Mouse (Mus musculus): ENCODE results near the gene Pcif1. TPM values are rescaled to one million over a fixed set of nuclear protein-coding genes. Genes with fewer than 3 reads are reported as not detected.
A peak's percentile ranks its signal among the peaks of the same experiment; 100 is the strongest.

Gene Pcif1
- polyA plus RNA-seq, 1 experiment from 2014 or later, result 53.4 TPM

DNA sequence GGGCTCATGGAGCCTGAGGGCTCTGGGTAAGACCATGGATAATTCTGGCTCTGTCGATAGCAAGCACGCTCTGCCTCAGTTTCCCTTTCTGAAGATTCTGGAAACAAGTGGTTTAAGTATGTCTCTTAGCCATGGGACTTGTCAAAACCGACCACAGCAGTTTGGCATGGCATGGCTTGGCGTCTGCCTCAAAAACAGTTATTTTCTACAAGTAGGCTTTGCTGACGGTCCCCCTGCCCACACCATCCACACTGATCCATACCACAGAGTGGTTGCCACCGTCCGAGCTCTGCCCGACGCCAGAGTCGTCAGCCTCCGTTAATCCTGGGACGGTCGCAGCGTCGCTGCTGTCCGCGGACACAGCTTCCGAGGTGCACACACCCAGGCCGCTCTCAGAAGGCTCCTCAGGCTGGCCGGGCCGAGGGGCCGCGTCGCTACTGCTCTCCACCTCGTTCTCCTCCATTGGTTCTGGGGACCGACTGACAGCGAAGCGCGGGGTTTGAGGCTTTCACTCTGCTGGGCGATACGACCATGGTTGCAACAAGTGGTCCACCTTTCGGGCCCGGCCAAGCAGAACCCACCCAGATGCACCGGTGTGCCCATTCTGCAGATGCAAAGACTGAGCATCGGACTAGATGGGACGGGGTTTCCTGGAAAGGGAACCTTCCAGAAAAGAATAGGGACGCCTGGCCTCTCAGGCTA, 31.4 kb downstream of the Pcif1 start:
- 3% methylated on average over 37 of the region's 37 CpGs for WGBS
- H3K9ac ChIP-seq, result peak overlapping the region; percentile 78
- H3K4me2 ChIP-seq, result peak overlapping the region; percentile 82
- peaks cover 38% of the 10 kb centered on the region for H3K36me3 ChIP-seq
- peaks cover 5% of the 10 kb centered on the region; the same call in 1 of the 2 replicates for H3K9me3 ChIP-seq (replicated peaks)
- ATAC-seq (replicated peaks; ENCODE audit: insufficient number of reproducible peaks, insufficient read depth, low FRiP score, low read depth), result peak; percentile 1; the same call in 1 of the 2 replicates
- peaks cover 27% of the 10 kb centered on the region for H3K4me1 ChIP-seq (replicated peaks)
- peak overlapping the region; percentile 71 for H3K4me3 ChIP-seq
- peak overlapping the region; percentile 98 for H3K27ac ChIP-seq
- no peaks in the 10 kb centered on the region for H3K27me3 ChIP-seq

DNA sequence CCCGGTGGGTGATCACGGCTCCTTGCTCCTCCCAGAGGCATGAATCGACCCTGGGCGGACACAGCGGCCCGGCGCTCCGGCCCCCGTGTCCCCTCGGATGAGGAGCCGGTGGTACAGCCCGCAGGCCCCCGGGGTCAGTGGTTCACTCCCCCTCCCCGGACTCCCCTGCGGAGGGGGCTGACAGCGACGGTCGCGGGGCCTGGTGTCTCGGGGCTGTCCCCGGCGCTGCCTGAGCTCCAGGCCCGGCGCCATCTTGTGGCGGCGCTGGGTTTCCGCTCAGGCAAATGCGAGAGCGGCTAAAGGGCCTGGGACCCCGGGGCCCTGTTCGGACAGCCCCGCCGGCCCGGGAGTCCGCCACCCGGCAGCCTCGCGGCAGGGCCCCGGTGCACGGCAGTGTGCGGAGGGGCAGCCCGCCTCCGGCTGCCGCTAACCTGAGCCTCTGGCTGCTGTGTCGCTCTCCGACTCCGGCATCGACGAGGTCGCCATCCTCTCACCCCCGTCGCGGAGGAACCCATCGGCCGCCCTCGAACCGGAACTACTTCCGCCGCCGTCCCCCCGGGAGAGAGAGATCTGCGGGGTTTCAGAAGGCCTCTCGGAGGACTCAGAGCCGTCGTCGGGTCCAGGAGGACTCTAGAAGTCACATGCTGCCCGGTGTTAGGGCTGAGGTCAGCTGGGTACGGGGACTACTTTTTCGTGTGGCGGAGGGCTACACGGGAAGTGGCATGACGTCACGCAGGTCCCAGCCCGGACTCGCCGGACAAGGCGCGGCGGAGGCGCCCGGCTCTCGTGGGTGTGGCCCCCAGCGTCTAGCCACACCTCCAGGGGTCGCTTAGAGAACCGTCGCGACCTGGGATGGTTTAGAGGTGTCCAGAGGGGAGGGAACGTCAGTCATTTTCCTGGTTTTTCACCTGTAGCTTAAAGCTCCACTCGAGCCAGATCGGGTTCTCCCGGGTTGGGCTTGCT, 32.3 kb downstream of the Pcif1 start, which contains the start of gene Zfp335:
Gene Zfp335 (minus strand): TSS at position 672 of the 963 bp plus-strand sequence.
- H3K9ac ChIP-seq, result peak within 1 kb of the TSS; percentile 78
- ATAC-seq (replicated peaks; ENCODE audit: insufficient number of reproducible peaks, insufficient read depth, low FRiP score, low read depth), result peak; percentile 91
- peak within 1 kb of the TSS; percentile 82 for H3K4me2 ChIP-seq
- under 1% methylated on average over 91 of the region's 91 CpGs for WGBS
- H3K27me3 ChIP-seq, result no peaks in the 10 kb centered on the region
- H3K27ac ChIP-seq, result peak within 1 kb of the TSS; percentile 98
- peaks cover 30% of the 10 kb centered on the region for H3K36me3 ChIP-seq
- peaks cover 27% of the 10 kb centered on the region for H3K4me1 ChIP-seq (replicated peaks)
- H3K4me3 ChIP-seq, result peak within 1 kb of the TSS; percentile 71
- H3K9me3 ChIP-seq (replicated peaks), result 0 out of 2 replicates have a peak, but pooled peaks cover under 1% of the 10 kb centered on the region

DNA sequence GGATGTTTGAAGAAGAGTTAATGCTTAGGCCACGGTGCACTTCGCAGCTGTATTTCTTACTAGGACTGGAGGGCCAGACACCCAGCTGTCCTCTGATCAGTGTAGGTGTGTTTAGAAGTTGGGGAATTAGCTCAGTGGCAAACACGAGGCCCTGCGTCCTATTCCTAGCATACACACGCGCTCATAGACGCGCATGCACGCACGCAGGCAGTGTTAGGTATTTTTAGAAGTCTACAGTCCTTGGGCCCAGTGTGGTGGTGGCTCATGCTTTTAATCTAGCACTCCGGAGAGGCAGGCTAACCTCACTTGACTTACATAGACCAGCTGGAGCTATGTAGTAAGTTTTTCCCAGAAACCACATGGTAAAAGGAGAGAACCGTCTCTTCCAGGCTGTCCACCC, 33.0 kb downstream of the Pcif1 start:
- Histone ChIP-seq H3K4me3 (peak overlapping the region; percentile 71), H3K27me3 (no peaks in the 10 kb centered on the region), H3K9ac (peak overlapping the region; percentile 78), H3K4me1 (replicated peaks) (peaks cover 27% of the 10 kb centered on the region), H3K9me3 (replicated peaks) (no peaks in the 10 kb centered on the region), H3K4me2 (peak overlapping the region; percentile 82), H3K36me3 (peaks cover 22% of the 10 kb centered on the region), H3K27ac (peak overlapping the region; percentile 98)
- ATAC-seq (replicated peaks; ENCODE audit: insufficient number of reproducible peaks, insufficient read depth, low FRiP score, low read depth), result peak; percentile 63
- WGBS, result 6% methylated on average over 12 of the region's 12 CpGs

DNA sequence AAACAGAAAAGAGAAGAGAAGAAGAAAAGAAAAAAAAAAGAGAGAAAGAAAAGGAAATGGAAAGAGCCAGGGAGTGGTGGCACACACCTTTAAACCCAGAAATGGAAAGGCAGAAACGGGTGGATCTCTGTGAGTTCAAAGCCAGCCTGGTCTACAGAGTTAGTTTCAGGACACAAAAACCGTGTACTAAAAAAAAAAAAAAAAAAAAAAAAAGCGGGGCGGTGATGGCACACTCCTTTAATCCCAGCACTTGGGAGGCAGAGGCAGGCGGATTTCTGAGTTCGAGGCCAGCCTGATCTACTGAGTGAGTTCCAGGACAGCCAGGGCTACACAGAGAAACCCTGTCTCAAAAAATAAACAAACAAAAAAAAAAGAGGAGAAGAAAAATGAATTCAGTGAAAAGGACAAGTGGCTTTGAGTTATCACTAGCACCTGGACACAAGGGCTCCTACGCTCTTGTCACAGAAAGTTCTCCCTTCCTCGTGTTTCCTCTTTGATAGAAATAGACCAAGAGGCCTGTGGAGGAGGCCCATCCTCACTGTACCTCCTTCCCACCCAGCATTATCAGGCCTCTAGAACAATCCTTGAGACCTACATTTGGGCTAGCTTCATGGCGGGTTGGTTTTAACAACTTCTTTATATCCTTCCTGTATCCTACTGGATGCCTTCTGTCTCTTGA, 33.8 kb downstream of the Pcif1 start:
- H3K4me3 ChIP-seq, result 0 out of 2 replicates have a peak overlapping the region, but pooled peaks have one; percentile 71

DNA sequence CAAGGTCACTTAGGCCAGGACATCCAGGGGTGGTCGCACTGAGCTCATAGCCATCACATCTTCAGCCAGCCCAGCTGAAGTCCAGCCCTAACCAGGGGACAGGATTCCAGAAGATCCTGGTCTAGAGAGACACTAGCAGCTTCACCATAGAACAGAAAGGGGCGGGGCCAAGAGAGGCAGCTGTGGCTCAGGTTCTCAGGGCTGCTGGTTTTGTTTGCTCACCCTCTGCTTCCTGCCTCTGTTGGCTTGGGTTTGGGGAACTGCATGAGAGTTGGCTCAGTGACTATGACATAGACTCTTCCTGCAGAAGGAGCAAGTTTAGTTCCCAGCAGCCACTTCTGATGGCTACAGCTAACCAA, 34.3 kb downstream of the Pcif1 start:
- peaks cover 27% of the 10 kb centered on the region for H3K4me1 ChIP-seq (replicated peaks)
- H3K27me3 ChIP-seq, result no peaks in the 10 kb centered on the region
- no peak overlapping the region for H3K9ac ChIP-seq
- no peak overlapping the region for H3K4me2 ChIP-seq
- no peak for ATAC-seq (replicated peaks; ENCODE audit: insufficient number of reproducible peaks, insufficient read depth, low FRiP score, low read depth)
- peak overlapping the region; percentile 98; the same call in 1 of the 2 replicates for H3K27ac ChIP-seq
- 86% methylated on average over 2 of the region's 2 CpGs for WGBS
- H3K36me3 ChIP-seq, result peaks cover 9% of the 10 kb centered on the region
- no peak overlapping the region for H3K4me3 ChIP-seq
- no peaks in the 10 kb centered on the region for H3K9me3 ChIP-seq (replicated peaks)

More for the DNA sequence above, 33.8 kb downstream of the Pcif1 start:
- peak overlapping the region; percentile 98 for H3K27ac ChIP-seq
- no peak for ATAC-seq (replicated peaks; ENCODE audit: insufficient number of reproducible peaks, insufficient read depth, low FRiP score, low read depth)
- peaks cover 27% of the 10 kb centered on the region for H3K4me1 ChIP-seq (replicated peaks)
- WGBS, result 87% methylated on average over 9 of the region's 9 CpGs
- 0 out of 2 replicates have a peak overlapping the region, but pooled peaks have one; percentile 78 for H3K9ac ChIP-seq
- H3K36me3 ChIP-seq, result peaks cover 14% of the 10 kb centered on the region
- peak overlapping the region; percentile 82; the same call in 1 of the 2 replicates for H3K4me2 ChIP-seq
- no peaks in the 10 kb centered on the region for H3K27me3 ChIP-seq
- no peaks in the 10 kb centered on the region for H3K9me3 ChIP-seq (replicated peaks)

DNA sequence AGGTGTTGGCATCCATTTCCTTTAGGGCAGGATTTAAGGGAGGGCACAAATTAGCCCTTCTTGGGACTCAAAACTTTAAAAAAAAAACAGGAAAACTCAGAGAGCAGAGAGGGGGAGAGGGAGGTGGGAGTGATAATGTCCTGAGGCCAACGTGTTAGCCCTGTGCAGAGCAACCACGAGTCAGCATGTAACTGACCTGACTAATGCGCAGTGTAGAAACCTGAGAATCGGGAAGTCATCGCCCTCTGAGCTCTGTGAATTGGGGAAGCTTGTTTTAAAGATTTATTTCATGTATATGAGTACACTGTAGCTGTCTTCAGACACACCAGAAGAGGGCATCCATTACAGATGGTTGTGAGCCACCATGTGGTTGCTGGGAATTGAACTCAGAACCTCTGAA, 37.7 kb downstream of the Pcif1 start:
- H3K4me2 ChIP-seq, result no peak overlapping the region
- 71% methylated on average over 5 of the region's 5 CpGs for WGBS
- no peak overlapping the region for H3K9ac ChIP-seq
- peaks cover 5% of the 10 kb centered on the region for H3K36me3 ChIP-seq
- no peak overlapping the region for H3K4me3 ChIP-seq
- no peaks in the 10 kb centered on the region for H3K27me3 ChIP-seq
- ATAC-seq (replicated peaks; ENCODE audit: insufficient number of reproducible peaks, insufficient read depth, low FRiP score, low read depth), result no peak
- H3K9me3 ChIP-seq (replicated peaks), result no peaks in the 10 kb centered on the region
- H3K27ac ChIP-seq, result no peak overlapping the region
- H3K4me1 ChIP-seq (replicated peaks), result peaks cover 13% of the 10 kb centered on the region

DNA sequence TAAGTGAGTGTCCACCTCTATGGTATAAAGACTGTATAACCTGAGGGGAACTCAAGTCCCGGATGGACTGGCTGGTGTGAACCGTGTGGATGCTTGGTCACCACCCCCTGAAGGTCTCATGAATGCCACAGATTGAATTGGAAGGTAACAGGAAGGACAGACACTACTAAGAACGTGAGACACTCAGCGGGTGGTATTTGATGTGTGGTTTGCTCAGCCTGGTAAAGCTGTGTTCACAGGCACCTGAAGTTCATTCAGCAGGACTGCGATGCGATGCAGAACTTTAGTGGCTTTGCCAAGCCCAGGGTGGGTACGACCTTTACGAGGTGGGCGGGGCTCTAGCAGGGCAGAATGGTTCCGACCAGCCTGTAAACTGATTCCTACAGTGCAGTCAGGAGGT, 38.3 kb downstream of the Pcif1 start:
- WGBS, result 62% methylated on average over 10 of the region's 10 CpGs
- no peak overlapping the region for H3K9ac ChIP-seq
- H3K36me3 ChIP-seq, result peaks cover 5% of the 10 kb centered on the region
- H3K4me3 ChIP-seq, result no peak overlapping the region
- no peak for ATAC-seq (replicated peaks; ENCODE audit: insufficient number of reproducible peaks, insufficient read depth, low FRiP score, low read depth)
- H3K4me1 ChIP-seq (replicated peaks), result peaks cover 9% of the 10 kb centered on the region
- H3K27ac ChIP-seq, result no peak overlapping the region
- H3K4me2 ChIP-seq, result no peak overlapping the region
- no peaks in the 10 kb centered on the region for H3K9me3 ChIP-seq (replicated peaks)
- H3K27me3 ChIP-seq, result no peaks in the 10 kb centered on the region

DNA sequence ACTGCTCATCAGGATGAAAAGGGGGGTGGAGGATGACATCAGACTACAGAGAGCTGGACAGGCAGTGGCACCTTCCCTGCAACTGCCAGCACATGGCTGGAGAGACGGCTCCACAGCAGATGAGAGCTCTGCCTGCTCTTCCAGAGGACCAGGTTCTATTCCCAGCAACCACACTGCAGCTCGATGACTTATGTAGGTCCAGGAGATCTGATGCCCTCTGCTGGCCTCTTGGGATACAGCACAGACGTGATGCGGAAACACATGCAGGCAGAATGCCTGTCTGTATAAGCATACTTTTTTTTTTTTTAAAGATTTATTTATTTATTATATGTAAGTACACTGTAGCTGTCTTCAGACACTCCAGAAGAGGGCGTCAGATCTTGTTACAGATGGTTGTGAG, 39.2 kb downstream of the Pcif1 start:
- Histone ChIP-seq H3K27me3 (no peaks in the 10 kb centered on the region), H3K27ac (no peak overlapping the region), H3K4me2 (no peak overlapping the region), H3K4me1 (replicated peaks) (peaks cover 2% of the 10 kb centered on the region; the same call in 1 of the 2 replicates), H3K36me3 (peaks cover 5% of the 10 kb centered on the region), H3K9ac (no peak overlapping the region), H3K4me3 (no peak overlapping the region), H3K9me3 (replicated peaks) (no peaks in the 10 kb centered on the region)
- WGBS, result 65% methylated on average over 5 of the region's 5 CpGs
- no peak for ATAC-seq (replicated peaks; ENCODE audit: insufficient number of reproducible peaks, insufficient read depth, low FRiP score, low read depth)

DNA sequence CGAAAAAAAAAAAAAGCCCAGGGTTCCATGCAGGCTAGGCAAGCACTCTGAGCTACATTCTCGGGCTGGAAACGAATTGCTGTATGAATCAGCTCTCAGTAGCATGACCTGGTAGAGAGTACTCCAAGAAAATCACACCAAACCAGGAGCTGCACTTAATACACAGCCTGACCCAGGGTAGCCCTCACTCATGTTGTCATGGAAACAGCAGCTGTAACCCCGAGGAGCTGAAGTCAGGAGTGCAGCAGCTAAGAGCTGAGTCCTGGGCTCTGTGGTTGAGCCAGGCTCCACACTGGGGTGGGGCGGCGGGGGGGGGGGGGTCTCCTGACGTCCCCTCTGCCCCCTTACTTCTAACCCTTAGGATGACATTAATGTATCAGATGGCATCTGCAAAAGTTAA, 42.9 kb downstream of the Pcif1 start:
- no peak for ATAC-seq (replicated peaks; ENCODE audit: insufficient number of reproducible peaks, insufficient read depth, low FRiP score, low read depth)
- peaks cover 5% of the 10 kb centered on the region for H3K36me3 ChIP-seq
- no peak overlapping the region for H3K27ac ChIP-seq
- no peak overlapping the region for H3K4me3 ChIP-seq
- no peak overlapping the region for H3K4me2 ChIP-seq
- no peak overlapping the region for H3K9ac ChIP-seq
- H3K27me3 ChIP-seq, result peaks cover 5% of the 10 kb centered on the region
- peaks cover 3% of the 10 kb centered on the region; the same call in 1 of the 2 replicates for H3K4me1 ChIP-seq (replicated peaks)
- H3K9me3 ChIP-seq (replicated peaks), result no peaks in the 10 kb centered on the region
- 62% methylated on average over 7 of the region's 7 CpGs for WGBS

DNA sequence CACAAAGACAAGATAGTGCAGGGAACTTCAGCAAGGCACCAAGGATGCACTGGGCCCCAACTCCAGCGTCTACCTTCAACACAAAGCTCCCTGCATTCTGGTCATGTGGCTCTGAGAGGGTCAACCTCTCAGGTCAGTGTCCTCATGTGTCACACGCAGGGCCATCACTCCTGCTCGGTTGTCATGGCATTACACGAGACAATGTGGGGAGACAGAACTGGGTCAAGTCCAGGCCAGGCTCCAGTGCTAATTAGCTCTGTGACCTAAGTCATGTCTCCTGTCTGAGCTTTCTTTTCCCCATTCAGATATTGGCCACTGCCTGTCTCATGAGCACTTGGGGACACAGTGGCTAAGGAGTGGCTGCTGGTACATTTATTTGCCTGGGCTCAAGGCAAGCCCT, 44.2 kb downstream of the Pcif1 start:
- Histone ChIP-seq H3K4me1 (replicated peaks) (peaks cover 3% of the 10 kb centered on the region; the same call in 1 of the 2 replicates), H3K9me3 (replicated peaks) (no peaks in the 10 kb centered on the region), H3K4me2 (no peak overlapping the region), H3K4me3 (no peak overlapping the region), H3K9ac (no peak overlapping the region), H3K36me3 (peaks cover 5% of the 10 kb centered on the region), H3K27ac (no peak overlapping the region), H3K27me3 (peaks cover 5% of the 10 kb centered on the region)
- ATAC-seq (replicated peaks; ENCODE audit: insufficient number of reproducible peaks, insufficient read depth, low FRiP score, low read depth), result no peak
- 74% methylated on average over 4 of the region's 4 CpGs for WGBS

Data from heart, embryonic 15.5 days (tissue).